Mouse (Mus musculus): Measurements from ENCODE around the gene Dennd1a. TPM values are rescaled to one million over a fixed set of nuclear protein-coding genes. Genes with fewer than 3 reads are reported as not detected.

Dennd1a gene
- polyA plus RNA-seq, 1 experiment = 11.9 TPM

DNA sequence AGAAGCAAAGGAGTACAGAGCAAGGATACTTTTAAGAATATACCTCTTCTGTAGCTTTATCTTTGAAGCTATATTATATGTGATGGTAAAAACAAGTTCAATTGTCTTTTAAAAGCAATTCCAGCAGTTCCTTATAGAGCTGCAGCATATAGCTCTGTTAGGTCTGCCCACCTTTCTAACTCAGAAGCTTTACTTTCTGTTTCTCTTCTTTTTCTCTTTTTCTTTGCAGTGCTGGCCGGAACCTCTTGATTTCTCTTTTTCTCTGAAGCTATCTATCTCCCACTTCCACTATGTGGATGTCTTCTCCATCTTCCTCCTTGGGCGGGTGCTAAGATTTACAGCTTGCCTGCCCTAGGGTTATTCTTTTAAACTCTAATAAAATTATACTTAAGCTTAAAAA, 12.2 kb downstream of the Dennd1a start:
- Histone ChIP-seq H3K36me3 (ENCODE audit: control insufficient read depth, insufficient read depth, low read length, poor library complexity, severe bottlenecking) (no peaks in the 10 kb centered on the region), H3K27me3 (ENCODE audit: control insufficient read depth, insufficient read depth, low read length, poor library complexity, severe bottlenecking) (no peaks in the 10 kb centered on the region), H3K9ac (ENCODE audit: low read depth, poor library complexity, severe bottlenecking) (no peak overlapping the region), H3K27ac (ENCODE audit: insufficient read depth, low read length) (no peak overlapping the region), H3K4me3 (ENCODE audit: low read depth, low read length) (no peak overlapping the region), H3K4me1 (ENCODE audit: control insufficient read depth, insufficient read depth, low read length) (no peaks in the 10 kb centered on the region), H3K9me3 (replicated peaks; ENCODE audit: control insufficient read depth, insufficient read depth, low read length, poor library complexity, severe bottlenecking) (no peaks in the 10 kb centered on the region)
- no peak for TF ChIP-seq EP300 (IDR thresholded peaks at IDR 0.05; ENCODE audit: insufficient read depth, low read depth, low read length)
- TF ChIP-seq CTCF (IDR thresholded peaks at IDR 0.05; ENCODE audit: low read depth, low read length) = no peak
- TF ChIP-seq POLR2A (IDR thresholded peaks at IDR 0.05; ENCODE audit: insufficient read depth, low read length) = no peak

DNA sequence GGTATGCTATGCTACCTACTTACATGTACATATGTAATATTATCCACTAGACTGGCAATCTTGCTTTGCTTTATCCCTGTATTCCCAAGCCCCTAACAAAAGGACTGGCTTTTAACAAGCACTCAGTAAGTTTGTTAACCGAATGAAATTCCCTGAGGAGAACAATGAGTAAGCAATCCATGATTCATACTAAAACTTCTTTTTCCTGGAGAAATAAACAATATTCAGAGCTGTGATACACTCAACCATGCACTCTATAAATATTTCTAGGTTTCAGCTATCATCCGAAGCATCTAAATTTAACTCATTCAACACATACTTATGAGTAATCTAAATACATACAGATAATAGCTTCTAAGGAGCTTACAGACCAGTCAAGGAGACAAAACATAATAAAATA, 23.5 kb downstream of the Dennd1a start:
- Histone ChIP-seq H3K4me1 (ENCODE audit: control insufficient read depth, insufficient read depth, low read length) (no peaks in the 10 kb centered on the region), H3K9ac (ENCODE audit: low read depth, poor library complexity, severe bottlenecking) (no peak overlapping the region), H3K4me3 (ENCODE audit: low read depth, low read length) (no peak overlapping the region), H3K27ac (ENCODE audit: insufficient read depth, low read length) (no peak overlapping the region), H3K27me3 (ENCODE audit: control insufficient read depth, insufficient read depth, low read length, poor library complexity, severe bottlenecking) (no peaks in the 10 kb centered on the region), H3K9me3 (replicated peaks; ENCODE audit: control insufficient read depth, insufficient read depth, low read length, poor library complexity, severe bottlenecking) (no peaks in the 10 kb centered on the region), H3K36me3 (ENCODE audit: control insufficient read depth, insufficient read depth, low read length, poor library complexity, severe bottlenecking) (no peaks in the 10 kb centered on the region)
- TF ChIP-seq POLR2A (IDR thresholded peaks at IDR 0.05; ENCODE audit: insufficient read depth, low read length) (no peak), CTCF (IDR thresholded peaks at IDR 0.05; ENCODE audit: low read depth, low read length) (no peak), EP300 (IDR thresholded peaks at IDR 0.05; ENCODE audit: insufficient read depth, low read depth, low read length) (no peak)

DNA sequence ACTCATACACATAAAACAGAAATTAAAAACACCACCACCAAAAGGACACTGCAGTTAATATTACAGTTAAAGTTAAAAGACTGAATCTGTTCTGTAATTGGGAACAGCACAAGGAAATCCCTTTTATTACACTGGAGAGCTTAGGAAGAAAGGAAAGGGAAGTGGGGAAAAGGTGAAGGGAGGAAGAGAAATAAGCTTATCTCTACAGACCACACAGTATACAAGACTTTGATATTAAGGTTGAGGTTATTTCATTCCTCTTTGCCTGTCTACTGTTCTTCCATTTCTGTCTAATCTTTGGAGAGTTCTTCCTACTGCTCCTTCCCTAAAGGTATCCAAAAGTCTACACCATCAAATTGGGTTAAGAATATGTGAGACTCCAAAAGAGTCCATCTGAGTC, 28.1 kb downstream of the Dennd1a start:
- Histone ChIP-seq H3K27ac (ENCODE audit: insufficient read depth, low read length) (no peak overlapping the region), H3K9ac (ENCODE audit: low read depth, poor library complexity, severe bottlenecking) (no peak overlapping the region)

DNA sequence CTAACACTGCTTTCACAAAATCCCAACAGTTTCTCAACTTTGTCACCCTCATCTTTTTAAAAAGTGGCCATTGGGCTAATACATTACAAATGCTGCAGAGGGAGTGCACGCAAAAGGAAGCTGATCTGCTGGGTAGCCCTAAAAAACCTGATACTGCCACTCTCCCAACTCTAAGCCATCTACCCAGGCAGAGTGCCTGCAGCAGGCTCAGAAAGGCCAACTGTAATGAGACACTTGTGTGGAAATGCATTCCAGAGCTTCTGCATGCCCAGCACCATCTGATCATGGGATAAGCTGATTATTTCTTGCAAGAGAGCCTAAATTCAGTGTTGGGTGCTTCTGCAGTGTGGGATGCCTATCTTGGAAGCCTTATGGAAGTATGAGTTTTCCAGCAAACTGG, 49.6 kb downstream of the Dennd1a start:
- Histone ChIP-seq H3K36me3 (ENCODE audit: control insufficient read depth, insufficient read depth, low read length, poor library complexity, severe bottlenecking) (no peaks in the 10 kb centered on the region), H3K4me1 (ENCODE audit: control insufficient read depth, insufficient read depth, low read length) (no peaks in the 10 kb centered on the region), H3K27me3 (ENCODE audit: control insufficient read depth, insufficient read depth, low read length, poor library complexity, severe bottlenecking) (no peaks in the 10 kb centered on the region), H3K27ac (ENCODE audit: insufficient read depth, low read length) (no peak overlapping the region), H3K9me3 (replicated peaks; ENCODE audit: control insufficient read depth, insufficient read depth, low read length, poor library complexity, severe bottlenecking) (no peaks in the 10 kb centered on the region), H3K9ac (ENCODE audit: low read depth, poor library complexity, severe bottlenecking) (no peak overlapping the region), H3K4me3 (ENCODE audit: low read depth, low read length) (no peak overlapping the region)
- no peak for TF ChIP-seq CTCF (IDR thresholded peaks at IDR 0.05; ENCODE audit: low read depth, low read length)
- no peak for TF ChIP-seq POLR2A (IDR thresholded peaks at IDR 0.05; ENCODE audit: insufficient read depth, low read length)
- TF ChIP-seq EP300 (IDR thresholded peaks at IDR 0.05; ENCODE audit: insufficient read depth, low read depth, low read length) = no peak

More for the DNA sequence above, 28.1 kb downstream of the Dennd1a start:
- Histone ChIP-seq H3K36me3 (ENCODE audit: control insufficient read depth, insufficient read depth, low read length, poor library complexity, severe bottlenecking) (no peaks in the 10 kb centered on the region), H3K27me3 (ENCODE audit: control insufficient read depth, insufficient read depth, low read length, poor library complexity, severe bottlenecking) (no peaks in the 10 kb centered on the region), H3K4me3 (ENCODE audit: low read depth, low read length) (no peak overlapping the region), H3K4me1 (ENCODE audit: control insufficient read depth, insufficient read depth, low read length) (no peaks in the 10 kb centered on the region), H3K9me3 (replicated peaks; ENCODE audit: control insufficient read depth, insufficient read depth, low read length, poor library complexity, severe bottlenecking) (no peaks in the 10 kb centered on the region)
- TF ChIP-seq CTCF (IDR thresholded peaks at IDR 0.05; ENCODE audit: low read depth, low read length) (no peak), POLR2A (IDR thresholded peaks at IDR 0.05; ENCODE audit: insufficient read depth, low read length) (no peak), EP300 (IDR thresholded peaks at IDR 0.05; ENCODE audit: insufficient read depth, low read depth, low read length) (no peak)

DNA sequence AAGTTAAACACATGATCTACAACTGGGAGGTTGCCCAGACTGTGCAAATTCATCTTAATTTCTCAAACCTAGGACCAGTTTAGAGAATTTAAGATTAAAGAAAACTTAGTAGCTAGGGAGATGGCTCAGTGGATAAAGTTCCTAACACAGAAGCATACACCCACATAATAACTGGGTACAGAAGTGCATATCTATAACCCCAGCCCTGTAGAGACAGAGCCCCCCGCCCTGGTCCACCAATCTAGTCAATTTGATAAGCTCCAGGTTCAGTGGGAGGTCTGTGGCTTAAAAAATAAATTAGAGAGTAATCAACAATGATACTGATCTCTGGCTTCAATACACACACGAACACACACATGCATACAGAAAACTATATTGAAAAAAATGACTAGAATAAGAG, 51.6 kb downstream of the Dennd1a start:
- Histone ChIP-seq H3K36me3 (ENCODE audit: control insufficient read depth, insufficient read depth, low read length, poor library complexity, severe bottlenecking) (no peaks in the 10 kb centered on the region), H3K9me3 (replicated peaks; ENCODE audit: control insufficient read depth, insufficient read depth, low read length, poor library complexity, severe bottlenecking) (no peaks in the 10 kb centered on the region), H3K27me3 (ENCODE audit: control insufficient read depth, insufficient read depth, low read length, poor library complexity, severe bottlenecking) (no peaks in the 10 kb centered on the region), H3K27ac (ENCODE audit: insufficient read depth, low read length) (no peak overlapping the region), H3K9ac (ENCODE audit: low read depth, poor library complexity, severe bottlenecking) (no peak overlapping the region), H3K4me1 (ENCODE audit: control insufficient read depth, insufficient read depth, low read length) (no peaks in the 10 kb centered on the region), H3K4me3 (ENCODE audit: low read depth, low read length) (no peak overlapping the region)
- TF ChIP-seq EP300 (IDR thresholded peaks at IDR 0.05; ENCODE audit: insufficient read depth, low read depth, low read length) (no peak), POLR2A (IDR thresholded peaks at IDR 0.05; ENCODE audit: insufficient read depth, low read length) (no peak), CTCF (IDR thresholded peaks at IDR 0.05; ENCODE audit: low read depth, low read length) (no peak)

DNA sequence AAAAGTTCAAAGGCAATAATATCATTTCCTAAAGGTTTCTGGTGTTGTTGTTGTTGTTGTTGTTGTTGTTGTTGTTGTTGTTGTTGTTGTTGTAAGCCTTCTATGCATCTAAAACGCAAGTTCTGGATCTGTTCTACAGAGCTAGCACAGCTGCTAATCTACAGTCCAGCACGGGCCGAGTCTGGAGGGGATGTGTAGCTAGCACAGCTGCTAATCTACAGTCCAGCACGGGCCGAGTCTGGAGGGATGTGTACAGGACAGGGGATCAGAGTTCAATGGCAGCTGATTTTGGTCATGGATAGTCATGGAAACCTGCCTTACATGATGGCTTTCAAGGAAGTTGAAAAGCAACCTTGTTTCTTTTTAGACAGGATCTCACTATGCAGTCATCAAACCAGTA, 57.3 kb downstream of the Dennd1a start:
- TF ChIP-seq POLR2A (IDR thresholded peaks at IDR 0.05; ENCODE audit: insufficient read depth, low read length) = no peak
- no peak for TF ChIP-seq CTCF (IDR thresholded peaks at IDR 0.05; ENCODE audit: low read depth, low read length)
- TF ChIP-seq EP300 (IDR thresholded peaks at IDR 0.05; ENCODE audit: insufficient read depth, low read depth, low read length) = no peak
- Histone ChIP-seq H3K9me3 (replicated peaks; ENCODE audit: control insufficient read depth, insufficient read depth, low read length, poor library complexity, severe bottlenecking) (no peaks in the 10 kb centered on the region), H3K27me3 (ENCODE audit: control insufficient read depth, insufficient read depth, low read length, poor library complexity, severe bottlenecking) (no peaks in the 10 kb centered on the region), H3K9ac (ENCODE audit: low read depth, poor library complexity, severe bottlenecking) (no peak overlapping the region), H3K27ac (ENCODE audit: insufficient read depth, low read length) (no peak overlapping the region), H3K36me3 (ENCODE audit: control insufficient read depth, insufficient read depth, low read length, poor library complexity, severe bottlenecking) (no peaks in the 10 kb centered on the region), H3K4me3 (ENCODE audit: low read depth, low read length) (no peak overlapping the region), H3K4me1 (ENCODE audit: control insufficient read depth, insufficient read depth, low read length) (no peaks in the 10 kb centered on the region)

Data from ES-Bruce4 (cell line).